Mouse (Mus musculus) cerebellum, postnatal 10 days (tissue): ENCODE data around the gene Apoa5.
A peak's percentile ranks its signal among the peaks of the same experiment; 100 is the strongest.

Experiments
- DNase-seq, 2 experiments: peaks; one replicate each; pipeline ENCODE4 v3.0.0; 2021; ENCODE audit warnings: mixed read lengths in 2 of 2

Apoa5 gene

DNA sequence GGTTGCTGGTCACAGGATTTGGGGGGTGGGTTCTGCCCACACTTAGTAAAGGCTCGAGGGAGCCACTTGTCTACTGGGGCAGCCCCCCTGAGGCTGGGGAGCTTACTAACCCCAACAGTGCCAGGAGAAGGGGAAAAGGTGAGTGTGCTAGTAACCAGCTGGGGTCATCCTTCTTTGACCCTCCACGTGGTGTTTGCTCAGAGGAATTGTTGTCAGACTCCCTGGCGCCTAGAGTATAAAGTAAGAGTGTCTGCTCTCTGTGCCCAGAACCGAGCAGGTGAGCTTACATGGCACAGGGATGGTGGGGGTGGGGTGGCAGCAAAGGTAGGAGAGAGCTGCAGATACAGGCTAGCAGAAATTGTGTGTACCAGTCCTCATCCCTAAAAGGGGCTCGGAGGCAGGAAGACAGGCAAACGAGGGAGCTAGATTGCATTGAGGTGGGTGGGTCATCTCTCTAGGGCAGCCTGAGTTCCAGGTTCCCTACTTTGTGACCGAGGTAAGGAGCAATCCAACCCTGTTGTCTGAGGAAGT is at the start of gene Apoa5:
Gene Apoa5 (plus strand): TSS at position 291 of the 531 bp plus-strand sequence.
- DNase-seq: no peak

DNA sequence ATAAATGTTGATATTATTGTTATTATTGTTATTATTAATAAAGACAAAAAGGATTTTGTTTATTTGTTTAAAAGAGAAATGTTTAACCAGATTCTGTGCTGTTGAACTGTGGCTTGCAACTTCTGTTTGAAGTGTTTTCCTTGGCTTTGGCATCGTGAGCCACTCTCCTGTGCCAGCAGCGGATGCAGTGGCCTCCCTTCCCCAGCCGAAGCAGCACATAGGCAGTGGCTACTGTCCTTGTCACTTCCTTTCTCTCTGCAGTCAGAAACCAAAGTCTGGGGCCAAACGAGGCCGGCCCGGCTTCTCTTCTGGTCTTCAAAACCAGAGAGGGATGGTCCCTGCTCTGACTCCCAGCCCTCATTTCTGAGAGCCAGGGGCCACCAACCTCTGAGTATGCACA is 45.3 kb upstream of the Apoa5 start:
- DNase-seq: no peak

- DNase-seq: no peak
These were observed 44.3 kb upstream of the Apoa5 start for GRCm38 (mm10) chr9:46224101-46224500.

GRCm38 (mm10) chr9:46224945-46225660 is 43.3 kb upstream of the Apoa5 start:
- DNase-seq: no peak

- DNase-seq: no peak
These were observed 41.3 kb upstream of the Apoa5 start for GRCm38 (mm10) chr9:46227064-46227614.

- no peak for DNase-seq
These were observed 39.9 kb upstream of the Apoa5 start, which contains the start of gene Apoa1 for GRCm38 (mm10) chr9:46228491-46228890. Gene Apoa1, plus strand, starts transcription at chr9:46228580.

DNA sequence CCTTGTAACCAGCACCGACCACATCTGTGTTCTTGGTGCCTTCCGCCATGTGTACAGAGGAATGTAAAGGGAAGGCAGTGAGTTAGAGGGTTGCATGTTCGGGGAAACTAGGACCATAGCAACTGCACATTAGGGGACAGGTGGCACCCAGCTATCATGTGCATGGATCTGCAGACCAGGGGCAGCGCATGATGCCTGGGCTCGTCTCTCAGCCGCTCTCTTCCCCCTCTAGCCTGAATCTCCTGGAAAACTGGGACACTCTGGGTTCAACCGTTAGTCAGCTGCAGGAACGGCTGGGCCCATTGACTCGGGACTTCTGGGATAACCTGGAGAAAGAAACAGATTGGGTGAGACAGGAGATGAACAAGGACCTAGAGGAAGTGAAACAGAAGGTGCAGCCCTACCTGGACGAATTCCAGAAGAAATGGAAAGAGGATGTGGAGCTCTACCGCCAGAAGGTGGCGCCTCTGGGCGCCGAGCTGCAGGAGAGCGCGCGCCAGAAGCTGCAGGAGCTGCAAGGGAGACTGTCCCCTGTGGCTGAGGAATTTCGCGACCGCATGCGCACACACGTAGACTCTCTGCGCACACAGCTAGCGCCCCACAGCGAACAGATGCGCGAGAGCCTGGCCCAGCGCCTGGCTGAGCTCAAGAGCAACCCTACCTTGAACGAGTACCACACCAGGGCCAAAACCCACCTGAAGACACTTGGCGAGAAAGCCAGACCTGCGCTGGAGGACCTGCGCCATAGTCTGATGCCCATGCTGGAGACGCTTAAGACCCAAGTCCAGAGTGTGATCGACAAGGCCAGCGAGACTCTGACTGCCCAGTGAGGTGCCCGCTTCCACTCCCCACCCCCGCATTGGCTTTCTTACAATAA is 38.6 kb upstream of the Apoa5 start:
- DNase-seq: peak; percentile 89 to 93

- no peak for DNase-seq
These were observed 37.9 kb upstream of the Apoa5 start for GRCm38 (mm10) chr9:46230450-46230975.

DNA sequence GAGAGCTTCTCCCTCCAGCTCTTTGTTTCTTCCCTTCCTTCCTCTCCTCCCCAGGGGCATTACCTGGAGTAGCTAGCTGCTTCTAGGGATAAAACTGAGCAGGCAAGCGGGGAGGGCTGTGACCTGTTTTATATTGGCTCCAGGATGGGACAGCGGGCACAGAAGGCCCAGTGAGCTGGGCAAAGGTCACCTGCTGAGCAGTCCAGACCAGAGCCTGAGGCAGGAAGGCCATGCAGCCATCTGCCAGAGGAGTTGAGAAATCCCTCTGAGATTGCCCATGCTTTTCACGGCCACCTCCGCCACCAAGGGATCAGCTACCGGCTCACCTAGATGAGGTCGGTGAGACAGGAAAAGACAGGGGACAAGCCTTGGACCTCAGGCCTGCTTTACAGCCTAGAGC is 33.2 kb upstream of the Apoa5 start:
- no peak for DNase-seq

DNA sequence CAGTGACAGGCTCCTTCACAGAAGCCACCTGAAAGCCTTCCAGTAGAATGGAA is 33.0 kb upstream of the Apoa5 start, which contains the start of gene Apoc3:
Gene Apoc3 (minus strand): TSS at position 41 of the 53 bp plus-strand sequence.
- no peak for DNase-seq

DNA sequence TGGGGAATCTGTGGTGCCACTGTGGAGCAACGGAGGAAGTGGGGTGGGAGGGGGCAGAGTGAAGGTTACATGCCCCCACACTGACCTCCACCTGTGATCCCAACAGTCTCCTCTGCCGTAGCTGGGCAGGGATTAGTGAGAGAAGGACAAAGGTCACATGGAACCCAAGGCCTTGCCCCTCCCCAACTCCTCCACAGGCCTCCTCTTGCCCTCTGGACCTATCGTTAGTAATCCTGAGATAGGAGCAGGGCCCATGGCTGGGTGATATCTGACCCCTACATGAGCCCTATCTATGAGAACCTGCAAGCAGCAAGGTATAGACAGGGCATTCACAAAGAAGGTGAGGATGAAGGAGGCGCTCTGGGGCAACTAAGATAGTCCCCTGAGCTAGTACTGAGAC is 32.8 kb upstream of the Apoa5 start:
- no peak for DNase-seq

DNA sequence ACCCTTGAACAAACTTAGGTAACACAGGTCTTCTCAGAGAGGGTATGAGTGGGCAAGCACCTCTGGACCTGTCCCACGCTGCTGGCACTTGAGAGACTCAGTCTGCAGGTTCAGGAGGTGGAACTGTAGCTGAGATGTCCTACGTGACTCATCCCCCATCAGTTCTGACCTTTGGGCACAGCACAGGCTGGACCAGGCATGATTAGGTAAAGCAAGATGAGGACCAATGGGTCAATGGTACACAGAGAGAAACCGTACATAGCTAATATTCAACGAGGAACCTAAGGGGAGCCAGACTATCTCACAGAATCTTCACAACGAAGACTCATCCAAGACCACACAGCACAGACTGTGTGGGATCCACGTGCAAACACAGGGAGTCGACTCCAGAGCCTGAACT is 29.6 kb upstream of the Apoa5 start:
- DNase-seq: no peak

- DNase-seq: no peak
These were observed 27.8 kb upstream of the Apoa5 start, which contains the start of gene Apoa4 for GRCm38 (mm10) chr9:46240526-46241153. Gene Apoa4, plus strand, starts transcription at chr9:46240696.

GRCm38 (mm10) chr9:46241818-46242217 is 26.6 kb upstream of the Apoa5 start:
- no peak for DNase-seq

- no peak for DNase-seq
These were observed 25.3 kb upstream of the Apoa5 start for GRCm38 (mm10) chr9:46243122-46243521.

GRCm38 (mm10) chr9:46243584-46243983 is 24.8 kb upstream of the Apoa5 start:
- no peak for DNase-seq

- DNase-seq: peak; percentile 85 to 89
These were observed 21.6 kb upstream of the Apoa5 start for GRCm38 (mm10) chr9:46246752-46247324.

GRCm38 (mm10) chr9:46256177-46256576 is 12.3 kb upstream of the Apoa5 start:
- DNase-seq: no peak

- DNase-seq: no peak
These were observed 11.6 kb upstream of the Apoa5 start for GRCm38 (mm10) chr9:46256658-46257385.

DNA sequence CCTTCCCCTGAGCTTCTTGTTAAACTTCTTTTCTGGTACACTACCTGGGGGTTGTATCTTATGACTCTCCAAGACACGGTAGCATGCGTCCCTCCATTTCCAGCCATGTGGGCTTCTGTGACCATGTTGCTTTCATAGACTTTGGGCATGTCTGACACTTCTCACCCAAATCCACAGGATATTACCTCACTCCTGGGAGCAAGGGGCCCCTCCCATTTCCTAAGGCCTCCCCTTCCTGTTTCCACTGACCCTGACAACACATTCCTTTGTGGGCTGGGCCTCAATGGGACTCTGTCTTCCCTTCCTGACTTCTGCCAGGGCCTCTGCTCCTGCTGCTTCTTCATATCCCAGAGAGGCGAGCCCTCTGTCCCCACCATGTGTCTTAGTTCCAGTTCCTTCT is 10.9 kb upstream of the Apoa5 start:
- DNase-seq: no peak

- DNase-seq: no peak
These were observed 9.3 kb upstream of the Apoa5 start for GRCm38 (mm10) chr9:46259111-46259510.

- no peak for DNase-seq
These were observed 7.3 kb upstream of the Apoa5 start for GRCm38 (mm10) chr9:46261131-46261530.
